Mouse (Mus musculus): ENCODE measurements around the gene Rad51ap2. TPM values are rescaled to one million over a fixed set of nuclear protein-coding genes. Genes with fewer than 3 reads are reported as not detected.

The Rad51ap2 gene
- polyA plus RNA-seq (2012; rRNA removed): 0.30 and 0.33 TPM in 2 replicates

GRCm38 (mm10) chr12:11455549-11456194 is at the start of gene Rad51ap2:
Gene Rad51ap2 (plus strand): TSS chr12:11456079.

GRCm38 (mm10) chr12:11436497-11437265 is 19.2 kb upstream of the Rad51ap2 start, which contains the start of gene Vsnl1:
Gene Vsnl1 (minus strand): TSS chr12:11436613.

Other genes starting within 250 kb of the Rad51ap2 start
- gene Msgn1, start 247.1 kb upstream of the Rad51ap2 start, polyA plus RNA-seq (2012; rRNA removed): not detected in 2 replicates
- 1.2 and 1.5 TPM in 2 replicates for gene Gen1, start 190.3 kb upstream of the Rad51ap2 start, polyA plus RNA-seq (2012; rRNA removed)
- gene Smc6, start 190.2 kb upstream of the Rad51ap2 start, polyA plus RNA-seq (2012; rRNA removed): 48.0 and 56.6 TPM in 2 replicates
- 85.4 and 96.2 TPM in 2 replicates for gene Vsnl1, start 19.5 kb upstream of the Rad51ap2 start, polyA plus RNA-seq (2012; rRNA removed)

Measured in central nervous system, embryonic 18 days (tissue).